Mouse (Mus musculus): ENCODE data around the gene C2cd5.

DNA sequence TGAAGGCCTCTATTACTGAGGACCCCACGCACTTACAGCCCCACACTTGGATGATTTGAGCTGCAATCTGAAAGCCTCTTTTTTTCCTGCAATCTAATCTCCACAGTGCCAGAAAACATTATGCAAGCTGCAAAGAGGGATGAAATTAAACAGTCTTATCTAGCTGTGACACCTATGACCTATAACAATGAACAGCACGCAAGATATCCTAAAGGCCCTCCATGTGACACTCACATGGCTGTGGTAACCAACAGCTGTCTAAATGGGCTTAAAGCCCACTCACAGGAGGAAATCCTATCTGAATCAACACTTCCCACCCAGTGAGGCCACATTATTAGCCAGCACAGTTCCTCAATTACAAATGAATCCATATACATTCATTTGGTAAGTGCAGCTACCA is 35.9 kb downstream of the C2cd5 start:
- TF ChIP-seq CTCF (IDR thresholded peaks at IDR 0.05; ENCODE audit: low read depth, low read length) (no peak), POLR2A (IDR thresholded peaks at IDR 0.05; ENCODE audit: insufficient read depth, low read length) (no peak), EP300 (IDR thresholded peaks at IDR 0.05; ENCODE audit: insufficient read depth, low read depth, low read length) (no peak)

All from ES-Bruce4 (cell line).